Mouse (Mus musculus): ENCODE measurements around the gene Ppm1h.

- TF ChIP-seq CTCF (IDR thresholded peaks at IDR 0.05; ENCODE audit: extremely low read depth, insufficient read depth, low read length) (no peak), POLR2A (IDR thresholded peaks at IDR 0.05; ENCODE audit: extremely low read depth, insufficient read depth, low read length) (no peak)
These were observed 75.4 kb downstream of the Ppm1h start for GRCm38 (mm10) chr10:122753924-122754307.

Measured in cortical plate, adult 2 months (tissue).